Mouse (Mus musculus) yolk sac, embryonic 10.5 days (tissue): ENCODE results near the gene Mxi1.

Source experiments
- DNase-seq: peaks from one replicate; pipeline ENCODE4 v3.0.0-alpha.2; 2017; ENCODE audit warnings: low spot score

The Mxi1 gene

GRCm38 (mm10) chr19:53322438-53323048 is 12.2 kb downstream of the Mxi1 start:
- no peak for DNase-seq

DNA sequence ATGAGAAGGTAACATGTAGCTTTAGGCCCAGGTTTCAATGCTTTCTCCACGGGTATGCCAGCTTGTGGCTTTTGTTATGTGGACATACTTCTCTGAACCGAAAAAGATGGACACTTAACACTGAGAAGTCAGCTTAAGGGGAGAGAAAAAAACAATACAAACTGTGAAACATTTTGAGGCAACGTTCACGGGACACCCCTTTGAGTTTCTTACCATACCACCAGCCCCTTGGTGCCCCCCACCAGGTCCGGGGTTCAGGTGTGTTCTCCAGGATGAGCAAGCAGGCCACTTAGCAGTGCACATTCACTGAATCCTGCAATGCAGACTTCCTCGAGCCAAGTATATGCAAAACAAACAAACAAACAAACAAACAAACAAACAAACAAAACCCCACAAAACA is 14.5 kb downstream of the Mxi1 start:
- DNase-seq = no peak

GRCm38 (mm10) chr19:53325578-53326295 is 15.4 kb downstream of the Mxi1 start:
- peak; percentile 48 for DNase-seq

DNA sequence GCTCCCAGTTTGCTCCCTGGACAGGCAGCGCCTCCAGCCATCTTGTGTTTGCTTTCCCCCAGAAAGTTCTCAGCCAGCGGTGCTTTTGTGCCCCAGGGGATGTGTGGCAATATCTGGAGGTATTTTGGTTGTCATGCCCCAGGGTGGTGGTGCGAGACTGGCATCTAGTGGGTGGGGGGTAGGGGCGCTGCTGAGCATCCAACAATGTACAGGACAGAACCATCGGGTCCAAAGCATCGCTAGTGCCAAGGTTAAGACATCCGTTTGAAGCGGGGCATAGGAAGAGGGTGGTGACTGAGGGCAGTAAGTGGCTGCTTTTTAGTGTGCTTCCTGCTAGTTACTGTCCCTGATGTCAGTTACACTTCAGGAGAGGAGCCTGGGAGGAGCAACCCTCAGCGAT is 17.8 kb downstream of the Mxi1 start:
- DNase-seq = no peak

- peak; percentile 93 for DNase-seq
Observed at GRCm38 (mm10) chr19:53329221-53329991, 19.1 kb downstream of the Mxi1 start.

GRCm38 (mm10) chr19:53329992-53330381 is 19.7 kb downstream of the Mxi1 start:
- peak; percentile 86 for DNase-seq

GRCm38 (mm10) chr19:53331882-53332500 is 21.7 kb downstream of the Mxi1 start:
- DNase-seq = no peak

DNA sequence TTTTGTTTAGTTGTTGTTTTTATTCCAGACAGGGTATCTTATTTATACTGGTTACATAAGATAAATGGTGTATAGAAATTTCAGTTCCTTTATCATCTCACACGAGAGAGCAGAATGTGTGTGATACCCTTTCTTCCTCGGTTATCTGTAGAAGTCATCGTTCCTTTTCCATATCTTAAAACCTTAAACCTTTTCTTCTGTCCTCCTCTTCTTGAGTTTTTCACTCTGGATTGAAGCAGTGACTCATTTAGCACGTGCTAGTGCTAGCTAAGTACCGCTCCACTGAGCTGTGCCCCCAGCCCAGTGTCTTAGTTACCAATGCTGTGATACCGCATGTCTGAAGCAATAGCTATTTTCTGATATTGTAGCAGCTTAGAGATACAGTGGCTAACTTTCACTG is 23.4 kb downstream of the Mxi1 start:
- no peak for DNase-seq

GRCm38 (mm10) chr19:53335241-53335640 is 24.9 kb downstream of the Mxi1 start:
- no peak for DNase-seq

- DNase-seq = peak; percentile 61
Observed at GRCm38 (mm10) chr19:53340423-53340822, 30.1 kb downstream of the Mxi1 start.

- DNase-seq = no peak
Observed at GRCm38 (mm10) chr19:53343174-53343881, 33.0 kb downstream of the Mxi1 start.

GRCm38 (mm10) chr19:53344062-53344461 is 33.7 kb downstream of the Mxi1 start:
- no peak for DNase-seq

DNA sequence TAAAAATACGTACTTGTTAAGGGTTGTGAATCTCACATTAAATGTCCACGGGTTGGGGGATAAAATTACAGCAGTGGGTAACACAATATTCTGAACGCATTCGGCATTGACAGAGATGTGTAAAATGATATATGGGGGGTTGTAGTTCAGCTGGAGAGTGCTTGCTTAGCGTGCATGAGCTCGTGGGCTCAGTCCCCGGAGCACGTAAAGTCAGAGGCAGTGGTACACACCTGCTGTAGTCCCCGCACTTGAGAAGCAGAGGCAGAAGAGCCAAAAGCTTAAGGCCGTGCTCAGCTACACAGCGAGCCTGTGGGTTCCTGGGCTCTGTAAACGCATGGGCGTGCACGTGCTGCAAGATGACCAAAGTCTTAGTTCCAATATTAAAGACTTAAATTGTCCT is 35.4 kb downstream of the Mxi1 start:
- no peak for DNase-seq

GRCm38 (mm10) chr19:53353864-53354263 is 43.5 kb downstream of the Mxi1 start:
- DNase-seq = no peak

GRCm38 (mm10) chr19:53354271-53355000 is 44.1 kb downstream of the Mxi1 start:
- DNase-seq = no peak

GRCm38 (mm10) chr19:53355065-53355464 is 44.7 kb downstream of the Mxi1 start:
- no peak for DNase-seq

DNA sequence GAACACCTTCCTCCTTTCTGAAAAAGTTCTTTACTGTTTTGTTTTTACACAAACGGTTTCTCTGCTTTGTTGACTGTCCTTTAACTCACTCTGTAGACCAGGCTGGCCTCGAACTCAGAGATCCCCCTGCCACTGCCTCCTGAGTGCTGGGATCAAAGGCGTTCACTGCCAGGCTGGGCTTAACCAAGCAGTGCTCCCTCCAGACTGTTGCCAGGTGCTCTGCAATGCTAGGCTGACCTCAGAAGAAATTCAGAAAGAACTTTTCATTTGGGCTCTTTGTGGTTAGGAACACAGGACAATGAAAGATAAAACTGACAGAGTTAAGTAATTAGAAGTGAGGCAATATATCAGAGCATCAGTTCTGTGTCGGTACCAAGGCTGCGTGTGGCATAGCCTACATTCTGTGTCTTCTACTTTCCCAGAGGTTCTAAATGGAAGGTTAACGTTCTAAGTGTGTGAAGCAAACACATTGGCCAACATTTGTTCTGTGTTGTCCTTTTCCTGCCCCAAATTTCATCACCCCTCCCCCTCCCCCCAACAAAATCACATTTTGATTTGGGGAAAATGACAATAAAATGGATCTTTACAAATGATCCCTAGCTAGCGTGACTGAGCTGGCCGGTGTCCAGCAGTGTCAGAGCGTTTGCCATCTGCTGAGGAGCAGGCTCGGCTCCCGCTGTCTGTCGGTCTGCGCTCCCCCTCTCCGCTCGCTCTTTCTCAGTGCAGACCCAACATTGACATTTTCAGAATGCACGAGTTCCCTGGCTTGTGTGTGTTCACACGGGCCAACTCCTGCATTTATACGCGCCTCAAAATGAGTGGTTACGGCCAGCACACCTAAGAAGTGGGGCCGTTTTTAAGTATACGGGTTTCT is 49.1 kb downstream of the Mxi1 start:
- DNase-seq = no peak

- DNase-seq = no peak
Observed at GRCm38 (mm10) chr19:53360265-53360958, 50.1 kb downstream of the Mxi1 start.

- DNase-seq = no peak
Observed at GRCm38 (mm10) chr19:53362967-53363366, 52.6 kb downstream of the Mxi1 start.

- no peak for DNase-seq
Observed at GRCm38 (mm10) chr19:53364551-53364950, 54.2 kb downstream of the Mxi1 start.
